Mouse (Mus musculus) v-Abl transformed pro-B cells (cell line): Measurements from ENCODE around the gene Ptprc.

ENCODE experiments used
- in situ Hi-C, 2 experiments: fragments of 400-800 bp; cut with MboI; formaldehyde crosslinking; loops; one replicate each; pipeline ENCODE4 v1.15.1; 2025; ENCODE audit not compliant: unreplicated experiment in 2 of 2

Ptprc gene

GRCm38 (mm10) chr1:138154185-138154785 lies 21.2 kb downstream of the Ptprc start:
- in situ Hi-C loops: no loop called here

- in situ Hi-C loops: no loop called here
Measured at GRCm38 (mm10) chr1:138153126-138153525, 22.4 kb downstream of the Ptprc start.

GRCm38 (mm10) chr1:138148844-138149243 lies 26.7 kb downstream of the Ptprc start:
- in situ Hi-C loops: loop anchor here (25.0 kb wide), 5 partner anchors 363 to 1288 kb away; partner anchors contain the start of gene Dennd1b (in 1 of the 2)

- in situ Hi-C loops: loop anchor here (25.0 kb wide), 5 partner anchors 367 to 1292 kb away; partner anchors contain the start of gene Dennd1b (in 1 of the 2)
Measured at GRCm38 (mm10) chr1:138145571-138145970, 29.9 kb downstream of the Ptprc start.

GRCm38 (mm10) chr1:138145148-138145547 lies 30.4 kb downstream of the Ptprc start:
- in situ Hi-C loops: loop anchor here (25.0 kb wide), 5 partner anchors 367 to 1292 kb away; partner anchors contain the start of gene Dennd1b (in 1 of the 2)

- in situ Hi-C loops: loop anchor here (25.0 kb wide), 5 partner anchors 368 to 1293 kb away; partner anchors contain the start of gene Dennd1b (in 1 of the 2)
Measured at GRCm38 (mm10) chr1:138144365-138144764, 31.1 kb downstream of the Ptprc start.

- in situ Hi-C loops: loop anchor here (25.0 kb wide), 5 partner anchors 372 to 1297 kb away; partner anchors contain the start of gene Dennd1b (in 1 of the 2)
Measured at GRCm38 (mm10) chr1:138140769-138141168, 34.7 kb downstream of the Ptprc start.

GRCm38 (mm10) chr1:138137696-138138095 lies 37.8 kb downstream of the Ptprc start:
- in situ Hi-C loops: loop anchor here (5.0 to 25.0 kb wide), 9 partner anchors 35 to 1300 kb away; partner anchors contain the start of genes Dennd1b (in 1 of the 2) and Nek7 (in 1 of the 2)

- in situ Hi-C loops: loop anchor here (5.0 to 25.0 kb wide), 9 partner anchors 35 to 1300 kb away; partner anchors contain the start of genes Dennd1b (in 1 of the 2) and Nek7 (in 1 of the 2)
Measured at GRCm38 (mm10) chr1:138137024-138137577, 38.4 kb downstream of the Ptprc start.

- in situ Hi-C loops: loop anchor here (5.0 to 25.0 kb wide), 9 partner anchors 36 to 1301 kb away; partner anchors contain the start of genes Dennd1b (in 1 of the 2) and Nek7 (in 1 of the 2)
Measured at GRCm38 (mm10) chr1:138136373-138136779, 39.1 kb downstream of the Ptprc start.

- in situ Hi-C loops: loop anchor here (5.0 to 25.0 kb wide), 9 partner anchors 36 to 1301 kb away; partner anchors contain the start of genes Dennd1b (in 1 of the 2) and Nek7 (in 1 of the 2)
Measured at GRCm38 (mm10) chr1:138135637-138136372, 39.7 kb downstream of the Ptprc start.

- in situ Hi-C loops: loop anchor here (5.0 to 25.0 kb wide), 9 partner anchors 37 to 1302 kb away; partner anchors contain the start of genes Dennd1b (in 1 of the 2) and Nek7 (in 1 of the 2)
Measured at GRCm38 (mm10) chr1:138135117-138135516, 40.4 kb downstream of the Ptprc start.

- in situ Hi-C loops: loop anchor here (5.0 to 25.0 kb wide), 10 partner anchors 58 to 1303 kb away; partner anchors contain the start of genes Dennd1b (in 1 of the 2) and Nek7 (in 1 of the 2)
Measured at GRCm38 (mm10) chr1:138134324-138134723, 41.2 kb downstream of the Ptprc start.

- in situ Hi-C loops: loop anchor here (5.0 to 25.0 kb wide), 10 partner anchors 61 to 1306 kb away; partner anchors contain the start of genes Dennd1b (in 1 of the 2) and Nek7 (in 1 of the 2)
Measured at GRCm38 (mm10) chr1:138131739-138132138, 43.8 kb downstream of the Ptprc start.

- in situ Hi-C loops: loop anchor here (5.0 to 25.0 kb wide), 10 partner anchors 62 to 1307 kb away; partner anchors contain the start of genes Dennd1b (in 1 of the 2) and Nek7 (in 1 of the 2)
Measured at GRCm38 (mm10) chr1:138130145-138130544, 45.4 kb downstream of the Ptprc start.

- in situ Hi-C loops: loop anchor here (5.0 to 25.0 kb wide), 12 partner anchors 385 to 1310 kb away; partner anchors contain the start of gene Dennd1b (in 2 of the 2)
Measured at GRCm38 (mm10) chr1:138126843-138127242, 48.7 kb downstream of the Ptprc start.

- in situ Hi-C loops: loop anchor here (5.0 to 25.0 kb wide), 12 partner anchors 387 to 1312 kb away; partner anchors contain the start of gene Dennd1b (in 2 of the 2)
Measured at GRCm38 (mm10) chr1:138125281-138125680, 50.2 kb downstream of the Ptprc start.

GRCm38 (mm10) chr1:138123866-138124265 lies 51.6 kb downstream of the Ptprc start:
- in situ Hi-C loops: loop anchor here (10.0 kb wide), 2 partner anchors 711 to 1231 kb away; no protein-coding TSS in a partner anchor

- in situ Hi-C loops: loop anchor here (10.0 kb wide), 2 partner anchors 715 to 1235 kb away; no protein-coding TSS in a partner anchor
Measured at GRCm38 (mm10) chr1:138119895-138120294, 55.6 kb downstream of the Ptprc start.

- in situ Hi-C loops: no loop called here
Measured at GRCm38 (mm10) chr1:138093219-138093618, 82.3 kb downstream of the Ptprc start.
